Mouse (Mus musculus) left cerebral cortex, postnatal 14 days (tissue): Measurements from ENCODE around the gene Mfap1b. TPM values are rescaled to one million over a fixed set of nuclear protein-coding genes. Genes with fewer than 3 reads are reported as not detected.
"Not testable (repeated sequence)": the region's sequence is repeated elsewhere in the genome, so short reads cannot be mapped to it uniquely, and the experiment has no call there.

Source experiments
- DNase-seq, 2 experiments: peaks; one replicate each; pipeline ENCODE4 v3.0.0; 2021 to 2022; ENCODE audit warnings: low spot score in 2 of 2, mixed read lengths in 1 of 2
- intact Hi-C: fragments of 180-260 bp; cut with DNase I; formaldehyde crosslinking; loops from one replicate; pipeline ENCODE4 v1.15.1; 2025
- total RNA-seq, 2 experiments: library from RNA; stranded (reverse); gene quantifications; 2 replicates each; pipeline ENCODE4 v1.2.3; 2021

Mfap1b gene
- total RNA-seq, 2 experiments from 2014 or later, result 40.3 to 41.8 TPM

GRCm38 (mm10) chr2:121477491-121478266 lies 3.8 kb upstream of the Mfap1b start:
- no peak for DNase-seq
- intact Hi-C loops, result no loop called here

- intact Hi-C loops, DNase-seq: not testable (repeated sequence)
Observed at GRCm38 (mm10) chr2:121475306-121475705, 1.4 kb upstream of the Mfap1b start.

- intact Hi-C loops, result loop anchor here (5.0 kb wide), 1 partner anchor 33 kb away; the partner anchor contains the start of genes Mfap1a and Wdr76
Observed at GRCm38 (mm10) chr2:121474180-121474535, 291 bp upstream of the Mfap1b start.

GRCm38 (mm10) chr2:121472783-121473182 lies 1.1 kb downstream of the Mfap1b start:
- intact Hi-C loops, result loop anchor here (5.0 kb wide), 1 partner anchor 35 kb away; the partner anchor contains the start of genes Mfap1a and Wdr76
- not testable (repeated sequence) for DNase-seq

More at GRCm38 (mm10) chr2:121474180-121474535, 291 bp upstream of the Mfap1b start:
- DNase-seq, result no peak

GRCm38 (mm10) chr2:121468982-121469381 lies 4.9 kb downstream of the Mfap1b start:
- intact Hi-C loops, DNase-seq: not testable (repeated sequence)

- intact Hi-C loops, result no loop called here
- no peak for DNase-seq
Observed at GRCm38 (mm10) chr2:121460071-121460470, 13.8 kb downstream of the Mfap1b start.

- intact Hi-C loops, result no loop called here
- peak; percentile 76 to 85 for DNase-seq
Observed at GRCm38 (mm10) chr2:121456692-121457642, 16.9 kb downstream of the Mfap1b start, which contains the start of gene Serinc4. Gene Serinc4, minus strand, starts transcription at chr2:121456781.

- DNase-seq, result no peak
- intact Hi-C loops, result no loop called here
Observed at GRCm38 (mm10) chr2:121455534-121455933, 18.3 kb downstream of the Mfap1b start.

- intact Hi-C loops, result no loop called here
- no peak for DNase-seq
Observed at GRCm38 (mm10) chr2:121453917-121454316, 19.9 kb downstream of the Mfap1b start.

- intact Hi-C loops, result no loop called here
- no peak for DNase-seq
Observed at GRCm38 (mm10) chr2:121452990-121453389, 20.9 kb downstream of the Mfap1b start, which contains the start of gene Hypk. Gene Hypk, plus strand, starts transcription at chr2:121453290.

- intact Hi-C loops, result no loop called here
- no peak for DNase-seq
Observed at GRCm38 (mm10) chr2:121452361-121452760, 21.5 kb downstream of the Mfap1b start.

GRCm38 (mm10) chr2:121450093-121450492 lies 23.8 kb downstream of the Mfap1b start:
- intact Hi-C loops, result no loop called here
- DNase-seq, result no peak

- DNase-seq, result peak; percentile 30 to 35
- intact Hi-C loops, result no loop called here
Observed at GRCm38 (mm10) chr2:121449545-121450011, 24.3 kb downstream of the Mfap1b start.

GRCm38 (mm10) chr2:121448739-121449535 lies 24.9 kb downstream of the Mfap1b start, which contains the start of gene Serf2:
Gene Serf2, plus strand, starts transcription at chr2:121449195.
- DNase-seq, result peak; percentile 98 to 99
- intact Hi-C loops, result no loop called here

- intact Hi-C loops, result no loop called here
- peak; percentile 44 to 62 for DNase-seq
Observed at GRCm38 (mm10) chr2:121448136-121448535, 25.7 kb downstream of the Mfap1b start.

GRCm38 (mm10) chr2:121447006-121447405 lies 26.9 kb downstream of the Mfap1b start:
- intact Hi-C loops, result no loop called here
- DNase-seq, result no peak

- no peak for DNase-seq
- intact Hi-C loops, result no loop called here
Observed at GRCm38 (mm10) chr2:121446506-121446905, 27.4 kb downstream of the Mfap1b start.

- intact Hi-C loops, result no loop called here
- DNase-seq, result no peak
Observed at GRCm38 (mm10) chr2:121445117-121445516, 28.8 kb downstream of the Mfap1b start.

- intact Hi-C loops, result no loop called here
- DNase-seq, result no peak
Observed at GRCm38 (mm10) chr2:121444178-121444577, 29.7 kb downstream of the Mfap1b start, which contains the start of gene Ell3. Gene Ell3, minus strand, starts transcription at chr2:121444278.
